Mouse (Mus musculus): ENCODE results near the gene Gtdc1. TPM values are rescaled to one million over a fixed set of nuclear protein-coding genes. Genes with fewer than 3 reads are reported as not detected.

Gtdc1 gene
- 11.2 and 12.1 TPM in 2 replicates for total RNA-seq (2021)
- long read RNA-seq, experiment 1, partial matches to known transcripts = 1 of 3 reads
- long read RNA-seq, experiment 1, other reads (novel, unspliced or antisense) = 2 of 3 reads
- long read RNA-seq, experiment 2, partial matches to known transcripts = 2 of 5 reads
- long read RNA-seq, experiment 2, other reads (novel, unspliced or antisense) = 2 of 5 reads

- no peak for DNase-seq
These were observed at the start of gene Gtdc1 for GRCm38 (mm10) chr2:44927482-44927811. Gene Gtdc1, minus strand, starts transcription at chr2:44927657.

- DNase-seq = no peak
These were observed 49.6 kb upstream of the Gtdc1 start for GRCm38 (mm10) chr2:44977051-44977450.

- peak; percentile 16 for DNase-seq
These were observed 49.0 kb upstream of the Gtdc1 start for GRCm38 (mm10) chr2:44976484-44976883.

GRCm38 (mm10) chr2:44973828-44974227 lies 46.4 kb upstream of the Gtdc1 start:
- DNase-seq = no peak

- DNase-seq = no peak
These were observed 42.7 kb upstream of the Gtdc1 start for GRCm38 (mm10) chr2:44970087-44970646.

GRCm38 (mm10) chr2:44969640-44970039 lies 42.2 kb upstream of the Gtdc1 start:
- no peak for DNase-seq

- DNase-seq = peak; percentile 88
These were observed 41.8 kb upstream of the Gtdc1 start for GRCm38 (mm10) chr2:44969226-44969625.

- no peak for DNase-seq
These were observed 38.5 kb upstream of the Gtdc1 start for GRCm38 (mm10) chr2:44965834-44966555.

- DNase-seq = no peak
These were observed 35.2 kb upstream of the Gtdc1 start for GRCm38 (mm10) chr2:44962620-44963019.

- DNase-seq = no peak
These were observed 33.7 kb upstream of the Gtdc1 start for GRCm38 (mm10) chr2:44961192-44961591.

GRCm38 (mm10) chr2:44960561-44960960 lies 33.1 kb upstream of the Gtdc1 start:
- no peak for DNase-seq

GRCm38 (mm10) chr2:44957329-44957797 lies 29.9 kb upstream of the Gtdc1 start:
- no peak for DNase-seq

GRCm38 (mm10) chr2:44956232-44956631 lies 28.8 kb upstream of the Gtdc1 start:
- peak; percentile 8 for DNase-seq

GRCm38 (mm10) chr2:44955506-44955905 lies 28.0 kb upstream of the Gtdc1 start:
- DNase-seq = no peak

GRCm38 (mm10) chr2:44954180-44954579 lies 26.7 kb upstream of the Gtdc1 start:
- DNase-seq = no peak

- DNase-seq = peak; percentile 56
These were observed 25.5 kb upstream of the Gtdc1 start for GRCm38 (mm10) chr2:44952830-44953422.

GRCm38 (mm10) chr2:44951651-44952213 lies 24.3 kb upstream of the Gtdc1 start:
- DNase-seq = no peak

GRCm38 (mm10) chr2:44944689-44945088 lies 17.2 kb upstream of the Gtdc1 start:
- no peak for DNase-seq

GRCm38 (mm10) chr2:44930951-44931350 lies 3.5 kb upstream of the Gtdc1 start:
- DNase-seq = no peak

GRCm38 (mm10) chr2:44928631-44929030 lies 1.2 kb upstream of the Gtdc1 start:
- DNase-seq = peak; percentile 71

GRCm38 (mm10) chr2:44926683-44927481 lies 575 bp downstream of the Gtdc1 start:
- DNase-seq = peak; percentile 96

GRCm38 (mm10) chr2:44926167-44926682 lies 1.2 kb downstream of the Gtdc1 start:
- DNase-seq = no peak
